Mouse (Mus musculus) brain, embryonic 14.5 days (tissue): ENCODE measurements at regions not wholly inside any gene's neighbourhood (a gene's known extent, or its start where the extent isn't known, plus 50 kb on each side); places are given as distances from the start of the nearest gene placed in this dataset.

Experiments
- DNase-seq: peaks from one replicate; pipeline ENCODE4 v3.0.0-alpha.2; 2011; ENCODE audit warnings: low read depth
- CTCF ChIP-seq: fragments of 200-500 bp; IDR thresholded peaks from 2 replicates; pipeline ENCODE4 v1.5.1; 2012; ENCODE audit warnings: inconsistent platforms, mild to moderate bottlenecking, moderate library complexity, borderline replicate concordance; ENCODE audit not compliant: insufficient read depth, insufficient read length; ENCODE audit errors: extremely low read depth
- POLR2A ChIP-seq: fragments of 200-500 bp; IDR thresholded peaks from 2 replicates; pipeline ENCODE4 v1.6.1; 2012; ENCODE audit warnings: mild to moderate bottlenecking, inconsistent platforms, borderline replicate concordance; ENCODE audit not compliant: poor library complexity, insufficient read depth, insufficient read length, severe bottlenecking; ENCODE audit errors: extremely low read depth

DNA sequence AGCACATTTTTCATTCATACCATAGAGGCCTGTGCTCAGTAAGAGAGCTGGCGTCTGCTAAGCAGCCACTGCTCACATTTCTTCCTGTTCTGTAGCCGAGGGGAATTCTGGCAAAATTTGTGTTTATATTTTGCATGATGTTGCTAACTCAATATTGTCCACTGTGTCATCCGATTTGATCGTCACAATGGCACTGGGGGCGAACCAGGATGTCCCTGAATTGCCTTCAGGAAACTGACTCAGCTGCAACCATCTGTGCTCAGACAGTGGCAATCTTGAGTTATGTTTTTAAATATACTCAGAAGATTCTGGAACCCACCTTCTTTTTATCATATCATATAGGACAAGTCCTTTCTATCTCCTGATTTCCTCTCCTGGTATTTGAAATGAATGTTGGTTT is 213.1 kb upstream of the Adgrl2 start:
- TF ChIP-seq POLR2A, result no peak
- no peak for TF ChIP-seq CTCF
- DNase-seq, result no peak

DNA sequence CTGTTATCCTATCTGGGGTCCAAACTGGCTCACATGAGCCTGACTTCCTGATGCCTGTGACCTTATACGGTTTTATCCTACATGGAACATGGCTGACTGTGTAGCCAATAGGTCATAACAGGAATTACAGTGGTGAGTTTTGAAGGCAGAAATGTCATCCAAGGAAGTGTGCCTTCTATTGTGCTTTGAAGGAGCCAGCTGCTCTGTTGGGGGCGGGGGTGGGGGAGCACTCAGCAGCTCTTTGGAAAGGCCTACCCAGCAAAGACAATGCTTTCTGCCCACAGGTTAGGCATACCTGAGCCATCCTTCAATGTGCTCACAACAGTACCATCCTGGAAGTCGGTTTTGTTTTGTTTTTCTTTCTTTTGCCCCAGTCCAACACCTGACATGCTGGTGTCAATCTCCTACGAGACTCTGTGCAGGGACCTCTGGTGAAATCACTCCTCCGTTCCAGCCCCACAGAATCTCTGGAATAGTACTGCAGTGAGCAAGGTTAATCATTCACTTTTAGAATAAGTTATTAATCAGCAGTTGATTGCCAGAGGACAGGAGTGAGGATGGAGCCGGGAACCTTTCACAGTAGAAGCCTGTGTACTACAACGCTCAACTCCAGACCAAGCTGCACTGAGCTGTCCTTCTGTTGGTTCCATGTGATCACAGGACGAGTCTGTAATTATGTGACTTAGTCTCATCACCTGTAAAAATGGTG is 206.3 kb upstream of the Adgrl2 start:
- TF ChIP-seq CTCF (no peak), POLR2A (no peak)
- DNase-seq, result no peak

DNA sequence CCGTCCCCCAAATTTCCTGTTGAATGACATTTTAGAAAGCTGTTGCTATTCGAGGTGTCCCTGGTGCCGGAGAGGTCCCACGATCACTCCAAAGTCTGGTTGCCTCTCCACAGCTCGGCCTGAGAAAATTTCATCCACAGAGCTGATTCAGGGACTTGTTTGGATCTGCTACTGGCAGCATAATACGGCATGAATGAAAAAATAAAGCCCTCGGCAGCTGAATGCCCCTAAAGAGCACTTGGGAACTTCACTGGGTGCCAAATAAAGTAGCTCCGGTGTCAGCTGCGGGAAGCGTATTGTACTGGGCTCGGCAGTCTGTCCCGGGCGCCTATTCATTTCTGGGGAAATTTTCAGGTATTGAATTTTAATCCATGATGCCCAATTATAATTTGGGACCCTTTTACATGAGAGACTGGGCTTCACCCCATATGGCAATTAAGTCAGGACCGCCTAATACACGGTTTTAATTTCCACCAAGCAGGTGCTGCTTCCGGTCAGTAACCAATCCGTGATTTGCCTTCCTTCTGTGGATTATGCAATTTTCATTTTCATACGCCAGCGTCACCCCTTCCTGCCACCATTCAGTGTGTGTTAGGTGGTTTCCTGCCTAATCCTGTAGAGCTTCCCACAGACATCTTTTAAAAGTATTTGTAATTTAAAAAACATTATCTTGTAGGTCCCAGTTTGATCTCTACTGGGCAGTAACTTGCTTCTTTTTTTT is 200.7 kb upstream of the Adgrl2 start:
- DNase-seq, result peak; percentile 86
- TF ChIP-seq CTCF (no peak), POLR2A (no peak)

DNA sequence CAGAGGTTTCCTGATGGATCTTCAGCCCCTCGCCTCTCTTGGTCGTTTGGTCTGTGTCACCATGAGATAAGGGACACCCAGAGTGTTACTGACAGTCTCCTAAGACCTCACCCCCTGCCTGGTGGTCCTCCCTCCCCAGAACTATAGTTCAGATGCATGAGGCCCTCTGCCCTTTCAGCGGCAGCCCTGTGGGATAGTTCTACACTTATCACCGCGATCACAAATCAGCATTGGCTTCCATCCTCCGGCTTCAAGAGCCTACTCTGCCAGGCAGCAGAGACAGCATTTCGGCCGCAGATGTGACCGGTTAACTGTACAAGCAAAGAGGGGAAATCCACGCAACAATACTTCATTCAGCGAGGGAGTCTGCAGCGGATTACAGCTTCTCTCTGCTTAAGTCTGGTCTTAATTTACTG is 193.8 kb upstream of the Adgrl2 start:
- TF ChIP-seq CTCF (no peak), POLR2A (no peak)
- peak; percentile 68 for DNase-seq

DNA sequence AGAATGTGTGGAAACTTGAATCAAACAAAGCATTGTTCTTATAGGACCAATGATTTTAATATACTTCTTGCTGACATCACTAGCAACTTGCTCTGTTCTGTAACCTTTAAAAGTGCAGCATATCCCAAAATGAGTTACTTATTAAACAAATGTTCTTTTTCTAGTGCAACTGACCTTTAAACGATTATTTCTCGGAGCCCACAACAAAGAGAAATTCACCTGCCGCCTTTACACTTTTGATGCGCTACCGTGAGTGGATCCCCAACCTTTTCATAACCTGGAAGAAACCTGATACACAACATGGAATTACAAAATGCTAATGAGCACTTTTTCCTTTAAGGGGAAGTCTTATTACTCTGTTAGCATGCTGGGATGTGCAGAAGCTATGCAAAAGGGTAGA is 191.7 kb upstream of the Adgrl2 start:
- DNase-seq, result no peak
- TF ChIP-seq POLR2A, result no peak
- TF ChIP-seq CTCF, result no peak

DNA sequence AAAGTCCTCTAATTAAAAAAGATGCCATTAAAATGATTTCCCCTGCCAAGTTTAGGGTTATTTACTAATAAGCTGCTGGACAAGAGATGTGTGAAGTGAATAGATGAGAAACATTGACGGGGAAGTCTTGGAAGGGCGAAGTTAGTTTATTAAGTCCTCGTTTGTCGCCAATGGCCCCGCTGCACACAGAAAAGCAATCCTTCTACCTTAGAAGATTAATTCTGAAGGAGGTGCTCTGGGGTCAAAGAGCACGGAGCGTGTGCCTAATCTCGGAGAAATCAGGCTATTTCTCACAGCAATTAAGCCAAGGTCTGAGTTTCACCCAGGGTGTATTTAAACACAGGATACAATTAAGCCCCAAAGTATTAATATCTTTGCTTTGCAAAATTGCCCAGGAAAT is 189.8 kb upstream of the Adgrl2 start:
- peak; percentile 57 for DNase-seq
- TF ChIP-seq POLR2A (no peak), CTCF (no peak)

DNA sequence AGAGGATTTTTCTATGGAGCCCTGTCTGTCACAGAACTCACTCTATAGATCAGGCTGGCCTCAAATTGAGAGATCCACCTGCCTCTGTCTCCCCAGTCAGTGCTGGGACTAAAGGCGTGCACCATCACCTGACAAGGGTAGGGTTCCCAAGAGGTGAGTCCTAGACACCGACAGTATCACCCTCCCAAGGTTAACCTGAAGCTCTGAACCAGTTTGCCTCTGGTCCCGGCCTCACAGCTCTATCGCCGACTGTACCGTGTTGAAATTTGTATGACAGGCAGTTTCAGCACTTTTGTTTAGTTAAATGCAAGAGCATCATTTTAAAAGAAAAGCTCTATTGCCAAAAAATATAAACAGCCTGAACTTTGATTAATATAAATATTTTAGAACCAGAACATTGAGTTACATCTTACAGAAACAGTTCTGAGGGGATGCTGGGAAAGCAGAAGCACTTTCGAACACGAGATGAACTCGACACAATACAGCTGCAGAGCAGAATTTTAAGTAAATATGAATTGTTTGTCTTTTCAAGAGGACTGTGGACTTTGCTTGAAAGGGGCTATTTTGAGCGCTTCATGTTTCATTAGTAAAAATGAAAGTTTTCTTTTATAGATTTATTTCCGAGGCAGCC is 189.2 kb upstream of the Adgrl2 start:
- TF ChIP-seq POLR2A, result no peak
- no peak for TF ChIP-seq CTCF
- DNase-seq, result no peak

DNA sequence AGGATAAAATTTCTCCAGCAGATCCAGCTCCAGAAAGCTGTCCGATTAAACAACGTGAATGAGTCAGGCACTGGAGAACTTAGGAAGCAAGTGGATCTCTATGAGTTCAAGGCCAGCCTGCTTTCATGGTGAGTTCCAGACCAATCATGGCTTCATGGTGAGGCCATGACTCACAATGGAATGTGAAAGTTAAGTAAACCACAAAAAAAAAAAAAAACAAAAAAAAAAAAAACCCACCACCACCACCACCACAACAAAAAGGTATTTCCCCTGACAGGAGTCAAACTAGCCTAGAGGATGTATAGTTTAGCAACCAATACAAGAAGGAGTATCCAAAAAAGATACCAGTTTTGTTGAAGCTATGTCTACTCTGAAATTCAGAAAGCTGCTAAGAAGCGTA is 188.5 kb upstream of the Adgrl2 start:
- DNase-seq, result no peak
- TF ChIP-seq POLR2A (no peak), CTCF (no peak)

DNA sequence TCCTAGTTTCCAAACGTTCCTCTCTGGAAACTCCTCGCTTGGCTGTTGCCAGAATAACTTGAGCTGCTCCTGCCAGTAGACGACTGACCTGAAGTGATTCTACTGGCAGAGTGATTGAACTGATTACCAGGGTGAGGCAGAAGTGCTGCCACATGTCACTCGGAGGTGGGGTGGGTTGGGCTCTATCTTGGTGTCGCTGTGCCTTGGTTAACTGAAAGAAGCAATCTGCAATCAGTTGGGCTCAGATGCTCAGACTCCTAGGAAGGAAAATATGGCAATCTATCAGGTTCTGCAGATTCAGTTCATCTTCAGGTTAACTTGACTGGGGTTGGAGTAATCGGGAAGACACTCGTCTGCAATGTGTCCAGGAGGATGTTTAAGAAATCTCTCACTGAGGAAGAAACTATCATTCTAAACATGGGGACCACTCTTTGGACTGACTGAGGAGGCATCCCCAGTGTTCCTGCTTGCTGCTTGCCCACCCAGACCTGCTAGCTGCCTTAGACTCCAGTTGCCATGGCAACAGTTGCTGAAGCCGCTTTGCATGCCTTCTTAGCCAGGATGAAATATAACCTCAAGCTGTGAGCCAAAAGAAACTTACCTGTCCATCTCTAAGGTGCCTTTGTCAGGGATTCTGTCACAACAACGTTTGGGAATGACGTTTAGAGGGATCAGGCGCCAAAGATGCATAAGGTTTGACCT is 184.5 kb upstream of the Adgrl2 start:
- peak; percentile 80 for DNase-seq
- no peak for TF ChIP-seq CTCF
- TF ChIP-seq POLR2A, result no peak

DNA sequence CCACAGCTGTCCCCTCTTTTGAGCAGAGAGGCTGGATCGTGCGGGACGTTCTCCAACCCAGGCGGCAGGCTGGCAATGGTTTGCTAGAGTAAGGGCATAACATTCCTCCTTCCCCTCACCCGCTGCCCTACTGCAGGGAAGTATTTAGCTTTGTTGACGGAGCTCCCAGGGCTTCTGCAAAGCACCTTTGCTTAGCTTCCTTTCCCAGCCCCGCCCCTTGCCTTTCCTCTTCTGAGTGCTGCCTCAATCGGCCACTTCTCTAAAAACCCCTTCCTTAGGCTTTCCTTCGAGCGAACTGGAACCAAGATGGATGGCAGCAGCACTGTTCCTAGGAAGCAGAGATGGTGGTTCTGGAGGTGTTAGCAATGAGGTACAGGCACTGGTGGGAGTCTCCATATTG is 183.2 kb upstream of the Adgrl2 start:
- TF ChIP-seq POLR2A (no peak), CTCF (no peak)
- DNase-seq, result no peak

DNA sequence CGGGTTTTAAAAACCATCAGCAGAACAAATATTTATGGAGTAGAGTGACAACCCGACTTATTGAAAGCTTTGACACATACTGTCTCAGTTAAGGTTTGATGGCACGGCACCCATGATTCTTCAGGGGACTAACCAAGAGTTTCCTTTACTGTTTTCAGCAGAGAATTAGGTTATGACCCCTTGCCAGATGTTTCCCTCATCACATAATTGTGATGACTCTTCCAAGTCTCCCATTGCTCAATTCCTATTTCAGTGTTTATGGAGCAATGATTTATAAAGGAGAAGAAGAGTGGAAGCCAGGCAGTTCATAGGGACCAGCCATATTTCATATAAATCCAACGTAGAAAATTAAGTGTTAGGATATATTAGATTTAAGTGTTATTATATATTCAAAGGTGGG is 181.4 kb upstream of the Adgrl2 start:
- TF ChIP-seq CTCF (no peak), POLR2A (no peak)
- no peak for DNase-seq
